8 mouse cellular contexts compared by ENCODE assay signal in the genomic region with DNA sequence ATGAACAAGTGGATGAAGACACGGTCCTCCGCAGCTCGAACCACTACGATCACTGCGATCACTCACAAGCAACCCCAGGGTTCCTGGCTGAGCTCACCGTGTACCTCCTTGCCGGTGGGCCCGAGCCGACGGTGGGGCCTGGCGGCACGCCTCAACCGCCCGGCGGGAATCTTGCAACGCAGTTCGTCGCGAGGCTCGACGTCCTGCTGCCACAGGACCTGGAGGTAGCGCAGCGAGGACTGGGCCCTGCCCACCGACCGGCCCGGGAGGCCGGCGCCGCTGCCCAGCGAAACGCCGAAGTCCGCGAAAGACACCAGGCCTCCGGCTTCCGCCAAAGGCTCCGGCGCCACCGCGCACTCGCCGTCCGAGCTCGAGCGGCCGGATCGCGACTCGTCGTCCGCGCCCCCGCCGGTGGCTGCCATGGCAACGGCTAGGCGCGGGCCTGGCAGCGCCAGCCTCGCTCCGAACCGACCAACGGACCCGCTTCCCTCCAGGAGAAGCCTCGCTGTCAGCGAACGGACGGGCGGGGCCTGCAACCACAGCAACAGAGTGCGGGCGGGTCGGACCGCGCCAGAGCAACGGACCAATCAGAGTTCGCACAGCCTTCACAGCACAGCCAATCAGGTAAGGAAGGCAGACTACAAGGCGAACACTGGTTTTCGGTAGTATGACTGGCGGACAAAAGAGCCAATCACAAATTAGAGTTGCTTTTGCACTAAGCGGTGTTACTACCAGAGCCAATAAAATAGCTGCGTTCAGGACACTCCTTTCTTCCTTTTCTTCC. TPM values are rescaled to one million over a fixed set of nuclear protein-coding genes. Genes with fewer than 3 reads are reported as not detected.
DNase-seq lines count a peak whose midpoint lies in the region; ATAC-seq and TF ChIP-seq lines count a peak whose summit lies in the region.

Gene Ankrd54, minus strand, starts transcription at position 518 of the 784 bp plus-strand sequence.

- H3K9ac ChIP-seq in ES-Bruce4 (ENCODE audit: low read depth, poor library complexity, severe bottlenecking) = peak within 1 kb of the TSS; percentile 73
- peak within 1 kb of the TSS; percentile 88 for H3K9ac ChIP-seq in forebrain, embryonic 13.5 days
- H3K9ac ChIP-seq in liver, postnatal 0 days (replicated peaks) = peak within 1 kb of the TSS; percentile 93
- H3K9ac ChIP-seq in neural tube, embryonic 14.5 days (replicated peaks; ENCODE audit: low read depth, low read length) = peak within 1 kb of the TSS; percentile 83

- under 1% methylated on average over 79 of the region's 80 CpGs for WGBS in forebrain, embryonic 13.5 days
- WGBS in large intestine, adult 2 months = under 1% methylated on average over 80 of the region's 80 CpGs
- under 1% methylated on average over 72 of the region's 80 CpGs for WGBS in liver, postnatal 0 days (ENCODE audit: insufficient replicate concordance)
- under 1% methylated on average over 80 of the region's 80 CpGs for WGBS in neural tube, embryonic 14.5 days

- peak; percentile 100 for ATAC-seq in cerebellum, adult (ENCODE audit: insufficient number of reproducible peaks, low FRiP score, low TSS enrichment)
- ATAC-seq in forebrain, embryonic 13.5 days = peak; percentile 100
- ATAC-seq in liver, postnatal 0 days = peak; percentile 99
- peak; percentile 100 for ATAC-seq in neural tube, embryonic 14.5 days (ENCODE audit: low read depth)

- peak within 1 kb of the TSS; percentile 66 for H3K4me3 ChIP-seq in ES-Bruce4 (ENCODE audit: low read depth, low read length)
- peak within 1 kb of the TSS; percentile 80 for H3K4me3 ChIP-seq in forebrain, embryonic 13.5 days
- peak within 1 kb of the TSS; percentile 75 for H3K4me3 ChIP-seq in liver, postnatal 0 days (ENCODE audit: low read depth, low read length)
- H3K4me3 ChIP-seq in neural tube, embryonic 14.5 days (ENCODE audit: low read depth, low read length) = peak within 1 kb of the TSS; percentile 95

- peak within 1 kb of the TSS; percentile 26; the same call in 1 of the 2 replicates for H3K27ac ChIP-seq in ES-Bruce4 (ENCODE audit: insufficient read depth, low read length)
- peak within 1 kb of the TSS; percentile 69 for H3K27ac ChIP-seq in forebrain, embryonic 13.5 days
- peak within 1 kb of the TSS; percentile 88 for H3K27ac ChIP-seq in liver, postnatal 0 days (ENCODE audit: low read depth)
- H3K27ac ChIP-seq in neural tube, embryonic 14.5 days (ENCODE audit: low read depth, low read length) = peak within 1 kb of the TSS; percentile 82

- intact Hi-C loops in heart, postnatal 10 days (cut with DNase I) = no loop called here

- TF ChIP-seq CTCF in ES-Bruce4 (IDR thresholded peaks at IDR 0.05; ENCODE audit: low read depth, low read length) = no peak
- no peak for TF ChIP-seq CTCF in liver, postnatal 0 days (IDR thresholded peaks at IDR 0.05; ENCODE audit: low read depth)

- H3K4me2 ChIP-seq in forebrain, embryonic 13.5 days = peak within 1 kb of the TSS; percentile 77
- peak within 1 kb of the TSS; percentile 83 for H3K4me2 ChIP-seq in liver, postnatal 0 days (ENCODE audit: low read depth, low read length)
- peak within 1 kb of the TSS; percentile 88 for H3K4me2 ChIP-seq in neural tube, embryonic 14.5 days (ENCODE audit: low read depth, low read length)

- H3K4me1 ChIP-seq in ES-Bruce4 (ENCODE audit: control insufficient read depth, insufficient read depth, low read length) = peaks cover 6% of the 10 kb centered on the region
- peaks cover 20% of the 10 kb centered on the region for H3K4me1 ChIP-seq in forebrain, embryonic 13.5 days
- H3K4me1 ChIP-seq in liver, postnatal 0 days (ENCODE audit: insufficient read depth) = peaks cover 23% of the 10 kb centered on the region
- peaks cover 16% of the 10 kb centered on the region for H3K4me1 ChIP-seq in neural tube, embryonic 14.5 days (ENCODE audit: control insufficient read depth, insufficient read depth, low read length)

- no peaks in the 10 kb centered on the region for H3K9me3 ChIP-seq in ES-Bruce4 (replicated peaks; ENCODE audit: control insufficient read depth, insufficient read depth, low read length, poor library complexity, severe bottlenecking)
- no peaks in the 10 kb centered on the region for H3K9me3 ChIP-seq in forebrain, embryonic 13.5 days (replicated peaks)
- H3K9me3 ChIP-seq in liver, postnatal 0 days (ENCODE audit: low read length) = no peaks in the 10 kb centered on the region
- no peaks in the 10 kb centered on the region for H3K9me3 ChIP-seq in neural tube, embryonic 14.5 days (ENCODE audit: control insufficient read depth, low read length)

- DNase-seq in heart, postnatal 10 days = peak; percentile 99
- peak; percentile 100 for DNase-seq in large intestine, adult 2 months (ENCODE audit: low read depth, low spot score)
- DNase-seq in liver, postnatal 0 days = peak; percentile 98
- peak; percentile 96 for DNase-seq in testis, postnatal 10 days (ENCODE audit: low spot score)

- no peak for TF ChIP-seq POLR2A in ES-Bruce4 (IDR thresholded peaks at IDR 0.05; ENCODE audit: insufficient read depth, low read length)

- H3K27me3 ChIP-seq in ES-Bruce4 (ENCODE audit: control insufficient read depth, insufficient read depth, low read length, poor library complexity, severe bottlenecking) = no peaks in the 10 kb centered on the region
- H3K27me3 ChIP-seq in forebrain, embryonic 13.5 days = no peaks in the 10 kb centered on the region
- no peaks in the 10 kb centered on the region for H3K27me3 ChIP-seq in liver, postnatal 0 days (ENCODE audit: insufficient read depth, low read length)
- H3K27me3 ChIP-seq in neural tube, embryonic 14.5 days (ENCODE audit: control insufficient read depth, insufficient read depth, low read length) = no peaks in the 10 kb centered on the region

- TF ChIP-seq EP300 in ES-Bruce4 (IDR thresholded peaks at IDR 0.05; ENCODE audit: insufficient read depth, low read depth, low read length) = no peak
- TF ChIP-seq EP300 in liver, postnatal 0 days (IDR thresholded peaks at IDR 0.05; ENCODE audit: low read depth) = peak; percentile 67

- no peaks in the 10 kb centered on the region for H3K36me3 ChIP-seq in ES-Bruce4 (ENCODE audit: control insufficient read depth, insufficient read depth, low read length, poor library complexity, severe bottlenecking)
- peaks cover 35% of the 10 kb centered on the region for H3K36me3 ChIP-seq in forebrain, embryonic 13.5 days (ENCODE audit: poor library complexity, severe bottlenecking)
- peaks cover 32% of the 10 kb centered on the region for H3K36me3 ChIP-seq in liver, postnatal 0 days (replicated peaks; ENCODE audit: insufficient read depth, low read length)
- peaks cover 23% of the 10 kb centered on the region; the same call in 1 of the 2 replicates for H3K36me3 ChIP-seq in neural tube, embryonic 14.5 days (ENCODE audit: control insufficient read depth, insufficient read depth, low read length)

RNA-seq across cellular contexts. Expression of gene Ankrd54, which starts in this region (rescaled TPM):
- polyA plus RNA-seq in ES-Bruce4 (2011; ENCODE audit: insufficient read depth, insufficient read length, low read depth, missing spikeins) = 16.6 and 18.2 TPM in 2 replicates
- 53.0 and 53.9 TPM in 2 replicates for polyA plus RNA-seq in forebrain, embryonic 13.5 days (2015; fragmentation: Nextera tagmentation; extraction: Ambion mirVana)
- 10 to 100 TPM in 1 of 2 experiments, 1 to 10 TPM in 1; 9.1 to 10.7 TPM for total RNA-seq in heart, postnatal 10 days (2021)
- 50.8 and 60.9 TPM in 2 replicates for polyA plus RNA-seq in large intestine, adult 2 months (2012; rRNA removed)
- 21.3 and 22.5 TPM in 2 replicates for polyA plus RNA-seq in liver, postnatal 0 days (2015; fragmentation: Nextera tagmentation; extraction: Ambion mirVana)
- polyA plus RNA-seq in neural tube, embryonic 14.5 days (2014; fragmentation: Nextera tagmentation; extraction: Ambion mirVana) = 45.9 and 46.2 TPM in 2 replicates

Comparison
In these comparisons a context has a peak if more than half of its experiments do, and no peak if none do; other contexts are left out.
1. Peak in every context shown above with its lines: DNase-seq, ATAC-seq, H3K4me3 ChIP-seq and H3K27ac ChIP-seq.
2. H3K27ac ChIP-seq: peak in every context shown above with its lines; median percentile 88 in liver, postnatal 0 days; 82 in neural tube, embryonic 14.5 days; 69 in forebrain, embryonic 13.5 days; 26 in ES-Bruce4.